Mouse (Mus musculus): ENCODE data around the gene 1700001O22Rik. TPM values are rescaled to one million over a fixed set of nuclear protein-coding genes. Genes with fewer than 3 reads are reported as not detected.

Gene 1700001O22Rik
- polyA plus RNA-seq, 1 experiment from 2014 or later: 1.8 TPM

GRCm38 (mm10) chr2:30753219-30753618, 50.2 kb downstream of the 1700001O22Rik start:
- peak overlapping the region; percentile 80 for H3K27ac ChIP-seq
- 0 out of 2 replicates have a peak, but pooled peaks cover 3% of the 10 kb centered on the region for H3K36me3 ChIP-seq
- H3K27me3 ChIP-seq (ENCODE audit: insufficient read depth, poor library complexity, severe bottlenecking): no peaks in the 10 kb centered on the region
- peaks cover 50% of the 10 kb centered on the region for H3K4me1 ChIP-seq
- WGBS: 13% methylated on average over 18 of the region's 18 CpGs
- DNase-seq (ENCODE audit: low spot score): peak; percentile 84
- 0 out of 2 replicates have a peak overlapping the region, but pooled peaks have one; percentile 9 for H3K4me3 ChIP-seq
- H3K9me3 ChIP-seq: no peaks in the 10 kb centered on the region

DNA sequence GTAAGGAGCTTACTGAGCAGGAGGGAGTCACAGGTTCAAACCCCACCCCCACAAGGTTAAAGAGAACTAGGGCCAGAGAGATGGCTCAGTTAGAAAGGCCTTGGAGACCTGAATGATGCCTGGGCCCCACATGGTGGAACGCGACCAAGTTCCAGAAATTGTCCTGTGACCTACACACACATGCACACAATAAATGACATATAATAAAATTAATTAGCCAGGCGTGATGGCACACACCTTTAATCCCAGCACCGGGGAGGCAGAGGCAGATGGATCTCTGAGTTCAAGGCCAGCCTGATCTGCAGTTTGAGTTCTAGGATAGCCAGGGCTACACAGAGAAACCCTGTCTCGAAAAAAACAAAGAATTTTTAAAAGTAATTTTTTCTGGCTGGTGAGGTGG, 51.0 kb downstream of the 1700001O22Rik start:
- Histone ChIP-seq H3K27ac (no peak overlapping the region), H3K36me3 (0 out of 2 replicates have a peak, but pooled peaks cover 3% of the 10 kb centered on the region), H3K4me1 (peaks cover 43% of the 10 kb centered on the region), H3K27me3 (ENCODE audit: insufficient read depth, poor library complexity, severe bottlenecking) (no peaks in the 10 kb centered on the region), H3K4me3 (no peak overlapping the region), H3K9me3 (no peaks in the 10 kb centered on the region)
- WGBS: 93% methylated on average over 5 of the region's 5 CpGs
- DNase-seq (ENCODE audit: low spot score): no peak

DNA sequence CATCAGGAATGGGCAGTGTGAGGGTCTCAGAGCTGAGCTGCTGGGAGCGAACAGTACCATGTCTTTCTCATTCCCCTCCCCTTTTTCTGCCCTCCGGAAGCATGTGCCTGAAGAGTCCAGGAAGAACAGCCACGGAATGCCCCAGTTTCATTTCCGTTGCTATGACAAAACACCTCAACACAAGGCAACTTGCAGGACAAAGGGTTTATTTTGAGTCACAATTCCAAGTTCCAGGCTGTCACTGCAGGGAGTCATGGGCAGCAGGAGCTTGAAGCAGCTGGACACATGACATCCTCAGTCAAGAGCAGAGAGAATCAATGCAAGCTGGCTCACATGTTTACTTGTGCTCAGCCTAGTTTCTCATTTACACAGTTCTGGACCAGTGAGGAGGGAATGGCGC, 53.4 kb downstream of the 1700001O22Rik start:
- H3K27ac ChIP-seq: peak overlapping the region; percentile 53

DNA sequence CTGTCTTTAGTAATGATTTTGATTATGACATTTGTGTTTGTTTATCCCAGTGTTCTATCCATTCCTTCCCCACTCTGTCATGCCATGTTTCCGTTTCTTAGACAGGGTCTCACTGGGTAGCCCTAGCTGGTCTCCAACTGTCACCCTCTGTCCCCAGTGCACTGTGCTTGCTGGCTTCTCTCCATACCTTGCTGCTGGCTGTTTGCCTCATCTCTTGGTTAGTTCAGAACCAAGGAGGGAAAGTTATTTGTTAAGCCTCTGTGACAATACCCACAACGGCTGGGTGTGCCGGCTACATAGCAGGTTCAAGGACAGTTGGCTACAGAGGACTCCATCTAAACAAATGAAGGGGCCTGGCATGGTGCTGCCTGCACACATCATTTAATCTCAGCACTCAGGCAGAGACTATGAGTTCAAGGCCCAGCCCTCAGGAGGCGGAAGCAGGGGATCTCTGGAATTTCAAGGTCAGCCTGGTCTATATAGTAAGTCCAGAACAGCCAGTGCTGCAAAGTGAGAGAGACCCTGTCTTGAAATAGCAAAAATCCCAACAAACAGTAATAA, 55.8 kb downstream of the 1700001O22Rik start:
- no peak for DNase-seq (ENCODE audit: low spot score)
- Histone ChIP-seq H3K36me3 (no peaks in the 10 kb centered on the region), H3K27ac (peak overlapping the region; percentile 6; the same call in 1 of the 2 replicates), H3K27me3 (ENCODE audit: insufficient read depth, poor library complexity, severe bottlenecking) (no peaks in the 10 kb centered on the region), H3K9me3 (no peaks in the 10 kb centered on the region), H3K4me3 (no peak overlapping the region), H3K4me1 (peaks cover 32% of the 10 kb centered on the region)
- 80% methylated on average over 4 of the region's 4 CpGs for WGBS

More for the DNA sequence above, 53.4 kb downstream of the 1700001O22Rik start:
- Histone ChIP-seq H3K27me3 (ENCODE audit: insufficient read depth, poor library complexity, severe bottlenecking) (no peaks in the 10 kb centered on the region), H3K4me1 (peaks cover 31% of the 10 kb centered on the region), H3K4me3 (no peak overlapping the region), H3K9me3 (no peaks in the 10 kb centered on the region), H3K36me3 (no peaks in the 10 kb centered on the region)
- WGBS: 62% methylated on average over 5 of the region's 5 CpGs
- DNase-seq (ENCODE audit: low spot score): no peak

Other genes starting within 250 kb of the 1700001O22Rik start
- gene Cstad, start 208.6 kb downstream of the 1700001O22Rik start, polyA plus RNA-seq (2016; fragmentation: Nextera tagmentation; extraction: Ambion mirVana): 1.2 and 1.4 TPM in 2 replicates
- 102 and 116 TPM in 2 replicates for gene Ntmt1, start 4.2 kb upstream of the 1700001O22Rik start, polyA plus RNA-seq (2016; fragmentation: Nextera tagmentation; extraction: Ambion mirVana)
- 31.3 and 40.1 TPM in 2 replicates for gene Asb6, start 26.7 kb upstream of the 1700001O22Rik start, polyA plus RNA-seq (2016; fragmentation: Nextera tagmentation; extraction: Ambion mirVana)
- 49.1 and 73.9 TPM in 2 replicates for gene Prrx2, start 31.3 kb upstream of the 1700001O22Rik start, polyA plus RNA-seq (2016; fragmentation: Nextera tagmentation; extraction: Ambion mirVana)
- 4.2 and 6.1 TPM in 2 replicates for gene Ptges, start 126.2 kb upstream of the 1700001O22Rik start, polyA plus RNA-seq (2016; fragmentation: Nextera tagmentation; extraction: Ambion mirVana)
- 24.6 and 25.4 TPM in 2 replicates for gene Tor1b, start 149.3 kb upstream of the 1700001O22Rik start, polyA plus RNA-seq (2016; fragmentation: Nextera tagmentation; extraction: Ambion mirVana)
- 65.1 and 80.5 TPM in 2 replicates for gene Tor1a, start 164.3 kb upstream of the 1700001O22Rik start, polyA plus RNA-seq (2016; fragmentation: Nextera tagmentation; extraction: Ambion mirVana)
- gene BC005624, start 178.5 kb upstream of the 1700001O22Rik start, polyA plus RNA-seq (2016; fragmentation: Nextera tagmentation; extraction: Ambion mirVana): 36.9 and 42.6 TPM in 2 replicates
- 15.7 and 21.5 TPM in 2 replicates for gene Usp20, start 178.6 kb upstream of the 1700001O22Rik start, polyA plus RNA-seq (2016; fragmentation: Nextera tagmentation; extraction: Ambion mirVana)

All from heart, embryonic 10.5 days (tissue).